Comparison of ENCODE assay signal across 24 mouse cellular contexts in the genomic region with DNA sequence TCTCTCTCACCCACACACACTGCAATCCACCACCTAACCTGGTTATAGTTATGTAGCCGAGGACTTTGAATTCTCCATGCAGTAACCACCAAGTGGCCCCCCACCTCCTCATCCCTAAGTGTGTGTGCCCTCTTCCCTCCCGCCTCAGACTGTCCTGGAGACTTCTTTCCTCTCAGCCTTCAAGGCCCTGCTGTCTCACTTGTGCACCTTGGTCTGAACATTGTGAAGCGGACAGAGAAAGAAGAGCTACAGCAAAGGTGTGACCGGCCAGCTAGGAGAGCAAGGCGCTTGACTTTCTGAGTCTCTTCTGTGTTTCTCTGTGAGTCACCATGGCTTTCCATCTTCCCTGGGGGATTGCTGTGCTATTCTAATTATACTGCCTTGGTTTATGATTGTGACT. TPM values are rescaled to one million over a fixed set of nuclear protein-coding genes. Genes with fewer than 3 reads are reported as not detected.
DNase-seq lines count a peak whose midpoint lies in the region; ATAC-seq lines count a peak whose summit lies in the region.
"Had no signal": no experiment of that assay in that cellular context is flagged by ENCODE, and none has a peak within 500 bp of the region (broad histone marks: within the 10 kb centered on the region; RNA-seq: fewer than 3 reads in every experiment).

No protein-coding gene starts in this region.

- peaks cover 9% of the 10 kb centered on the region for H3K4me1 ChIP-seq in forebrain, embryonic 12.5 days
- 0 out of 2 replicates have a peak, but pooled peaks cover 4% of the 10 kb centered on the region for H3K4me1 ChIP-seq in forebrain, embryonic 15.5 days
- H3K4me1 ChIP-seq in hindbrain, embryonic 12.5 days: peaks cover 17% of the 10 kb centered on the region
- H3K4me1 ChIP-seq in hindbrain, embryonic 10.5 days (replicated peaks): peaks cover 21% of the 10 kb centered on the region
- H3K4me1 ChIP-seq in neural tube, embryonic 13.5 days (replicated peaks): peaks cover 25% of the 10 kb centered on the region
- peaks cover 16% of the 10 kb centered on the region for H3K4me1 ChIP-seq in midbrain, embryonic 14.5 days (ENCODE audit: control insufficient read depth, insufficient read depth, low read length)
- H3K4me1 ChIP-seq: heart, embryonic 15.5 days had no signal

- H3K27ac ChIP-seq in forebrain, embryonic 12.5 days: no peak overlapping the region
- H3K27ac ChIP-seq in forebrain, embryonic 15.5 days (replicated peaks): no peak overlapping the region
- H3K27ac ChIP-seq in hindbrain, embryonic 12.5 days: 0 out of 2 replicates have a peak overlapping the region, but pooled peaks have one; percentile 23
- H3K27ac ChIP-seq in hindbrain, embryonic 10.5 days: no peak overlapping the region
- 0 out of 2 replicates have a peak overlapping the region, but pooled peaks have one; percentile 6 for H3K27ac ChIP-seq in neural tube, embryonic 13.5 days (replicated peaks)
- no peak overlapping the region for H3K27ac ChIP-seq in midbrain, embryonic 14.5 days (replicated peaks; ENCODE audit: low read depth, low read length)
- H3K27ac ChIP-seq: heart, adult 2 months; heart, embryonic 15.5 days; intestine, embryonic 15.5 days had no signal

- H3K36me3 ChIP-seq in forebrain, embryonic 12.5 days (replicated peaks): no peaks in the 10 kb centered on the region
- H3K36me3 ChIP-seq in forebrain, embryonic 15.5 days: no peaks in the 10 kb centered on the region
- H3K36me3 ChIP-seq in hindbrain, embryonic 12.5 days: no peaks in the 10 kb centered on the region
- no peaks in the 10 kb centered on the region for H3K36me3 ChIP-seq in hindbrain, embryonic 10.5 days
- H3K36me3 ChIP-seq in neural tube, embryonic 13.5 days: 0 out of 2 replicates have a peak, but pooled peaks cover under 1% of the 10 kb centered on the region
- H3K36me3 ChIP-seq in midbrain, embryonic 14.5 days (ENCODE audit: control insufficient read depth, insufficient read depth, low read length): 0 out of 2 replicates have a peak, but pooled peaks cover 2% of the 10 kb centered on the region
- H3K36me3 ChIP-seq: heart, embryonic 15.5 days; intestine, embryonic 15.5 days had no signal

- peak; percentile 25; the same call in 1 of the 2 replicates for ATAC-seq in forebrain, embryonic 12.5 days (ENCODE audit: low FRiP score)
- no peak for ATAC-seq in forebrain, embryonic 15.5 days (replicated peaks)
- ATAC-seq in hindbrain, embryonic 12.5 days (ENCODE audit: low FRiP score): peak; percentile 5; the same call in 1 of the 2 replicates
- ATAC-seq in neural tube, embryonic 13.5 days (ENCODE audit: low read depth): no peak
- peak; percentile 22; the same call in 1 of the 2 replicates for ATAC-seq in midbrain, embryonic 14.5 days (ENCODE audit: low FRiP score, low TSS enrichment)
- ATAC-seq: intestine, embryonic 15.5 days had no signal

- no peak overlapping the region for H3K4me2 ChIP-seq in forebrain, embryonic 12.5 days
- H3K4me2 ChIP-seq in forebrain, embryonic 15.5 days (replicated peaks): no peak overlapping the region
- H3K4me2 ChIP-seq in hindbrain, embryonic 12.5 days (replicated peaks): no peak overlapping the region
- H3K4me2 ChIP-seq in neural tube, embryonic 13.5 days: no peak overlapping the region
- H3K4me2 ChIP-seq in midbrain, embryonic 14.5 days (ENCODE audit: low read length): no peak overlapping the region
- H3K4me2 ChIP-seq: heart, embryonic 15.5 days; intestine, embryonic 15.5 days had no signal

- no peak for DNase-seq in hindbrain, embryonic 10.5 days (ENCODE audit: low spot score)
- DNase-seq in neural tube, embryonic 10.5 days (ENCODE audit: extremely low spot score, low spot score): no peak
- DNase-seq in midbrain, embryonic 14.5 days: no peak
- DNase-seq in cerebellum, adult 11 months: no peak
- DNase-seq: adrenal gland, postnatal 36 days; cerebellum, adult 18-20 months; cerebellum, postnatal 14 days; gastrocnemius, postnatal 25 days; heart, adult 2 months; heart, postnatal 4 days; kidney, adult 8-10 months; kidney, postnatal 10 days; lung, adult 18-20 months; lung, postnatal 10 days had no signal

- WGBS in forebrain, embryonic 12.5 days: 86% methylated on average over 5 of the region's 5 CpGs
- WGBS in forebrain, embryonic 15.5 days: 89% methylated on average over 5 of the region's 5 CpGs
- 84% methylated on average over 5 of the region's 5 CpGs for WGBS in hindbrain, embryonic 12.5 days
- 89% methylated on average over 5 of the region's 5 CpGs for WGBS in hindbrain, embryonic 10.5 days
- 80% methylated on average over 5 of the region's 5 CpGs for WGBS in neural tube, embryonic 13.5 days
- WGBS in midbrain, embryonic 14.5 days: 86% methylated on average over 5 of the region's 5 CpGs

- H3K27me3 ChIP-seq in forebrain, embryonic 12.5 days: no peaks in the 10 kb centered on the region
- no peaks in the 10 kb centered on the region for H3K27me3 ChIP-seq in forebrain, embryonic 15.5 days
- no peaks in the 10 kb centered on the region for H3K27me3 ChIP-seq in hindbrain, embryonic 12.5 days
- H3K27me3 ChIP-seq in hindbrain, embryonic 10.5 days (ENCODE audit: insufficient read depth, poor library complexity, severe bottlenecking): no peaks in the 10 kb centered on the region
- H3K27me3 ChIP-seq in neural tube, embryonic 13.5 days: no peaks in the 10 kb centered on the region
- H3K27me3 ChIP-seq in midbrain, embryonic 14.5 days (ENCODE audit: control insufficient read depth, insufficient read depth, low read length): no peaks in the 10 kb centered on the region
- H3K27me3 ChIP-seq: heart, embryonic 15.5 days; intestine, embryonic 15.5 days had no signal

- H3K9ac ChIP-seq in forebrain, embryonic 12.5 days: no peak overlapping the region
- no peak overlapping the region for H3K9ac ChIP-seq in forebrain, embryonic 15.5 days (replicated peaks)
- no peak overlapping the region for H3K9ac ChIP-seq in hindbrain, embryonic 12.5 days
- no peak overlapping the region for H3K9ac ChIP-seq in neural tube, embryonic 13.5 days
- no peak overlapping the region for H3K9ac ChIP-seq in midbrain, embryonic 14.5 days (replicated peaks; ENCODE audit: low read length)
- H3K9ac ChIP-seq: heart, embryonic 15.5 days; intestine, embryonic 15.5 days had no signal

- no peak overlapping the region for H3K4me3 ChIP-seq in forebrain, embryonic 12.5 days (replicated peaks)
- no peak overlapping the region for H3K4me3 ChIP-seq in forebrain, embryonic 15.5 days
- no peak overlapping the region for H3K4me3 ChIP-seq in hindbrain, embryonic 12.5 days
- H3K4me3 ChIP-seq in hindbrain, embryonic 10.5 days: no peak overlapping the region
- no peak overlapping the region for H3K4me3 ChIP-seq in neural tube, embryonic 13.5 days
- no peak overlapping the region for H3K4me3 ChIP-seq in midbrain, embryonic 14.5 days (replicated peaks; ENCODE audit: low read depth, low read length)
- H3K4me3 ChIP-seq: heart, adult 2 months; heart, embryonic 15.5 days; intestine, embryonic 15.5 days had no signal

- no peaks in the 10 kb centered on the region for H3K9me3 ChIP-seq in forebrain, embryonic 12.5 days
- H3K9me3 ChIP-seq in forebrain, embryonic 15.5 days: no peaks in the 10 kb centered on the region
- no peaks in the 10 kb centered on the region for H3K9me3 ChIP-seq in hindbrain, embryonic 12.5 days (replicated peaks)
- no peaks in the 10 kb centered on the region for H3K9me3 ChIP-seq in hindbrain, embryonic 10.5 days
- H3K9me3 ChIP-seq in neural tube, embryonic 13.5 days: no peaks in the 10 kb centered on the region
- H3K9me3 ChIP-seq in midbrain, embryonic 14.5 days (ENCODE audit: control insufficient read depth, low read length): no peaks in the 10 kb centered on the region
- H3K9me3 ChIP-seq: heart, embryonic 15.5 days; intestine, embryonic 15.5 days had no signal

RNA-seq across cellular contexts. Expression of a gene that starts 51.5 kb away (rescaled TPM):
- polyA plus RNA-seq in forebrain, embryonic 12.5 days (2016; fragmentation: Nextera tagmentation; extraction: Ambion mirVana): 0.09 and 0.17 TPM in 2 replicates
- 0.18 and 0.34 TPM in 2 replicates for polyA plus RNA-seq in forebrain, embryonic 15.5 days (2015; fragmentation: Nextera tagmentation; extraction: Ambion mirVana)
- not detected in 2 replicates for polyA plus RNA-seq in hindbrain, embryonic 12.5 days (2016; fragmentation: Nextera tagmentation; extraction: Ambion mirVana)
- polyA plus RNA-seq in hindbrain, embryonic 10.5 days (2016; fragmentation: Nextera tagmentation; extraction: Ambion mirVana): 0.07 and 0.11 TPM in 2 replicates
- polyA plus RNA-seq in neural tube, embryonic 13.5 days (2015; fragmentation: Nextera tagmentation; extraction: Ambion mirVana): 0.14 and 0.25 TPM in 2 replicates
- polyA plus RNA-seq in midbrain, embryonic 14.5 days (2014; fragmentation: Nextera tagmentation; extraction: Ambion mirVana): 0.32 TPM in 1 of 2 replicates, not detected in the other
- polyA plus RNA-seq: embryonic facial prominence, embryonic 11.5 days; heart, embryonic 15.5 days; limb, embryonic 11.5 days; liver, adult 2 months; spleen, adult 2 months had no signal

Comparison
In these comparisons a context has a peak if more than half of its experiments do, and no peak if none do; other contexts are left out.
1. ATAC-seq: peak in forebrain, embryonic 12.5 days (single experiment), hindbrain, embryonic 12.5 days (single experiment) and midbrain, embryonic 14.5 days (single experiment); none in forebrain, embryonic 15.5 days (single experiment) and neural tube, embryonic 13.5 days (single experiment).
2. H3K27ac ChIP-seq: peak in hindbrain, embryonic 12.5 days (single experiment) and neural tube, embryonic 13.5 days (single experiment); none in forebrain, embryonic 12.5 days (single experiment), forebrain, embryonic 15.5 days (single experiment), hindbrain, embryonic 10.5 days (single experiment) and midbrain, embryonic 14.5 days (single experiment).